9 mouse cellular contexts compared by ENCODE assay signal in the genomic region with DNA sequence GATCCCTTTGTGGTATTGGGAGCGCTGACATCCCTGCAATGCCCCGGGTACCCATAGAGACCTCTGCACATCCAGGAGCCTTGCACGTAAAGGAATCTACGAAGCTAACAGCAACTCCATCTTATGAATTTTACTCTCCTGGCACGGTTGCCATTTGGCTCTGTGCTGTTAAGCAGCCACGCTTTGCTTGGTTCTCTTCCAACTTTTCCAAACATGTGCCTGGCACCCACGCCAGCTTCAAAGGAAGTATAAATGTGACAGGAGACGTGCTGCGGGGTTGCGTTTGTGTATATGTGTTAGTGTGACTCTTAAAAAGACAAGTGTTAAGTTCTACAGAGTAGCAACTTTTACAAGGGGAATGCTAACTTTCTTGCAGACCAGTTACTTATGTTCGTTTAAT. TPM values are rescaled to one million over a fixed set of nuclear protein-coding genes. Genes with fewer than 3 reads are reported as not detected.
DNase-seq lines count a peak whose midpoint lies in the region; ATAC-seq and TF ChIP-seq lines count a peak whose summit lies in the region.
"Had no signal": no experiment of that assay in that cellular context is flagged by ENCODE, and none has a peak within 500 bp of the region (broad histone marks: within the 10 kb centered on the region; RNA-seq: fewer than 3 reads in every experiment).

No protein-coding gene starts in this region.

- H3K36me3 ChIP-seq in limb, embryonic 15.5 days, result no peaks in the 10 kb centered on the region
- H3K36me3 ChIP-seq: heart, embryonic 12.5 days had no signal

- 45% methylated on average over 11 of the region's 11 CpGs for WGBS in limb, embryonic 15.5 days
- WGBS in cerebellum, adult 2 months, result 10% methylated on average over 11 of the region's 11 CpGs

- H3K27me3 ChIP-seq in limb, embryonic 15.5 days, result peaks cover 18% of the 10 kb centered on the region; the same call in 1 of the 2 replicates
- H3K27me3 ChIP-seq in cerebellum, adult 2 months (ENCODE audit: control insufficient read depth, insufficient read depth, low read length), result peaks cover 5% of the 10 kb centered on the region; the same call in 1 of the 2 replicates

- TF ChIP-seq CTCF in layer of hippocampus, adult 2 months (conservative IDR thresholded peaks at IDR 0.05), result no peak
- TF ChIP-seq CTCF in cerebellum, adult 2 months (IDR thresholded peaks at IDR 0.05; ENCODE audit: borderline replicate concordance, insufficient read depth, low read depth, low read length), result no peak

- no peak for TF ChIP-seq POLR2A in cerebellum, adult 2 months (IDR thresholded peaks at IDR 0.05; ENCODE audit: borderline replicate concordance, insufficient read depth, low read length)

- peak overlapping the region; percentile 93 for H3K4me2 ChIP-seq in limb, embryonic 15.5 days

- no peak for ATAC-seq in limb, embryonic 15.5 days (ENCODE audit: insufficient number of reproducible peaks, low FRiP score, low TSS enrichment, low read depth)

- H3K27ac ChIP-seq in brown adipose tissue, adult 24 weeks (replicated peaks; ENCODE audit: low read depth, low read length), result no peak overlapping the region
- no peak overlapping the region for H3K27ac ChIP-seq in layer of hippocampus, adult 2 months
- H3K27ac ChIP-seq in limb, embryonic 15.5 days, result 0 out of 2 replicates have a peak overlapping the region, but pooled peaks have one; percentile 27
- no peak overlapping the region for H3K27ac ChIP-seq in cerebellum, adult 2 months (ENCODE audit: insufficient read depth, low read length)

- no peaks in the 10 kb centered on the region for H3K4me1 ChIP-seq in brown adipose tissue, adult 24 weeks (ENCODE audit: control insufficient read depth, insufficient read depth, insufficient read length, low read length)
- H3K4me1 ChIP-seq in limb, embryonic 15.5 days, result peaks cover 13% of the 10 kb centered on the region
- H3K4me1 ChIP-seq in cerebellum, adult 2 months (ENCODE audit: control insufficient read depth, insufficient read depth, low read length), result no peaks in the 10 kb centered on the region

- peak; percentile 89 for DNase-seq in heart, adult 11 months
- DNase-seq in heart, postnatal 4 days, result no peak
- peak; percentile 47 to 50 for DNase-seq in layer of hippocampus, adult 2 months (ENCODE audit: low spot score in 2 of 2)
- no peak for DNase-seq in cerebellum, adult 2 months
- no peak for DNase-seq in adrenal gland, postnatal 36 days
- DNase-seq in kidney, postnatal 14 days, result no peak

- H3K9ac ChIP-seq in limb, embryonic 15.5 days, result no peak overlapping the region

- H3K9me3 ChIP-seq in limb, embryonic 15.5 days, result no peaks in the 10 kb centered on the region
- H3K9me3 ChIP-seq: heart, embryonic 12.5 days had no signal

- H3K4me3 ChIP-seq in brown adipose tissue, adult 24 weeks (ENCODE audit: insufficient read depth, low read depth, low read length), result peak overlapping the region; percentile 42; the same call in 1 of the 2 replicates
- peak overlapping the region; percentile 50 for H3K4me3 ChIP-seq in layer of hippocampus, adult 2 months
- peak overlapping the region; percentile 53 for H3K4me3 ChIP-seq in limb, embryonic 15.5 days
- H3K4me3 ChIP-seq in cerebellum, adult 2 months (replicated peaks; ENCODE audit: insufficient read depth, low read depth, low read length), result no peak overlapping the region

RNA-seq across cellular contexts. Expression of a gene that starts 1.0 kb away (rescaled TPM):
- total RNA-seq in heart, postnatal 4 days (2021), result under 1 TPM; 0.64 to 0.86 TPM
- polyA plus RNA-seq in brown adipose tissue, adult 24 weeks (2012; ENCODE audit: insufficient read depth, insufficient read length, missing spikeins), result 1.0 TPM in 1 of 2 replicates, not detected in the other
- total RNA-seq in layer of hippocampus, adult 2 months (2021), result 1 to 10 TPM; 3.2 to 3.7 TPM
- polyA plus RNA-seq in limb, embryonic 15.5 days (2015; fragmentation: Nextera tagmentation; extraction: Ambion mirVana), result 4.2 and 5.2 TPM in 2 replicates
- polyA plus RNA-seq in cerebellum, adult 2 months (2012; rRNA removed), result 9.8 and 11.5 TPM in 2 replicates
- total RNA-seq in adrenal gland, postnatal 36 days (2021), result 1 to 10 TPM; 5.0 to 8.5 TPM

Comparison
In these comparisons a context has a peak if more than half of its experiments do, and no peak if none do; other contexts are left out.
1. DNase-seq: peak in heart, adult 11 months (single experiment) and layer of hippocampus, adult 2 months (2 of 2); none in heart, postnatal 4 days (single experiment), cerebellum, adult 2 months (0 of 2), adrenal gland, postnatal 36 days (0 of 2) and kidney, postnatal 14 days (single experiment).